Mouse (Mus musculus): ENCODE results near the gene Gm1123. TPM values are rescaled to one million over a fixed set of nuclear protein-coding genes. Genes with fewer than 3 reads are reported as not detected.

The Gm1123 gene
- total RNA-seq (2012; rRNA removed), result not detected in 2 replicates

GRCm38 (mm10) chr9:99035575-99035974, at the start of gene Gm1123:
Gene Gm1123, minus strand, starts transcription at chr9:99035715.
- peaks cover 0 to 8% of the 10 kb centered on the region in 2 experiments; a peak in 1 of 4 replicates for H3K4me1 ChIP-seq (ENCODE audit: control insufficient read depth in 2 of 2, insufficient read depth in 2 of 2, low read length in 2 of 2, poor library complexity in 1 of 2)
- H3K27ac ChIP-seq (ENCODE audit: insufficient read depth, low read depth, low read length, poor library complexity, severe bottlenecking), result no peak within 1 kb of the TSS
- H3K9me3 ChIP-seq (ENCODE audit: control insufficient read depth, insufficient read depth, low read depth, low read length), result no peaks in the 10 kb centered on the region
- peaks cover 8% of the 10 kb centered on the region; the same call in 1 of the 2 replicates for H3K36me3 ChIP-seq (ENCODE audit: control insufficient read depth, insufficient read depth, low read length, poor library complexity, severe bottlenecking)
- in situ Hi-C loops (cut with MboI; ENCODE audit: low sequenced_read_pairs in 2 of 2, unreplicated experiment in 2 of 2), result no loop called here
- H3K9ac ChIP-seq (ENCODE audit: insufficient read depth, low read depth, low read length, poor library complexity, severe bottlenecking), result no peak within 1 kb of the TSS
- 0 out of 4 replicates have a peak within 1 kb of the TSS, but pooled peaks of 1 of the 2 experiments have one; percentile 17 for H3K4me3 ChIP-seq (ENCODE audit: insufficient read depth in 1 of 2, low read depth in 1 of 2, low read length in 2 of 2, poor library complexity in 1 of 2, severe bottlenecking in 1 of 2)
- TF ChIP-seq CHD2 (IDR thresholded peaks at IDR 0.05; ENCODE audit: low read depth, low read length), result no peak
- no peak for TF ChIP-seq ZC3H11A (IDR thresholded peaks at IDR 0.05; ENCODE audit: borderline replicate concordance, low read depth, low read length)
- no peak for TF ChIP-seq HCFC1 (IDR thresholded peaks at IDR 0.05; ENCODE audit: borderline replicate concordance, insufficient read depth, low read length)
- DNase-seq (ENCODE audit: low read depth, low spot score), result peak; percentile 28

GRCm38 (mm10) chr9:99081718-99082117, 46.2 kb upstream of the Gm1123 start:
- no peak overlapping the region for H3K9ac ChIP-seq (ENCODE audit: insufficient read depth, low read depth, low read length, poor library complexity, severe bottlenecking)
- no peak overlapping the region for H3K4me3 ChIP-seq (ENCODE audit: insufficient read depth in 1 of 2, low read depth in 1 of 2, low read length in 2 of 2, poor library complexity in 1 of 2, severe bottlenecking in 1 of 2)
- H3K9me3 ChIP-seq (ENCODE audit: control insufficient read depth, insufficient read depth, low read depth, low read length), result no peaks in the 10 kb centered on the region
- no peaks in the 10 kb centered on the region for H3K4me1 ChIP-seq (ENCODE audit: control insufficient read depth in 2 of 2, insufficient read depth in 2 of 2, low read length in 2 of 2, poor library complexity in 1 of 2)
- no peak for DNase-seq (ENCODE audit: low read depth, low spot score)
- no peak overlapping the region for H3K27ac ChIP-seq (ENCODE audit: insufficient read depth, low read depth, low read length, poor library complexity, severe bottlenecking)
- in situ Hi-C loops (cut with MboI; ENCODE audit: low sequenced_read_pairs in 2 of 2, unreplicated experiment in 2 of 2), result no loop called here
- TF ChIP-seq ZNF384 (IDR thresholded peaks at IDR 0.05; ENCODE audit: low read depth, low read length), result no peak
- no peak for TF ChIP-seq HCFC1 (IDR thresholded peaks at IDR 0.05; ENCODE audit: borderline replicate concordance, insufficient read depth, low read length)
- no peak for TF ChIP-seq MAFK (IDR thresholded peaks at IDR 0.05; ENCODE audit: insufficient read depth, low read depth, low read length)
- no peak for TF ChIP-seq CHD2 (IDR thresholded peaks at IDR 0.05; ENCODE audit: low read depth, low read length)
- no peak for TF ChIP-seq ZC3H11A (IDR thresholded peaks at IDR 0.05; ENCODE audit: borderline replicate concordance, low read depth, low read length)
- H3K36me3 ChIP-seq (ENCODE audit: control insufficient read depth, insufficient read depth, low read length, poor library complexity, severe bottlenecking), result no peaks in the 10 kb centered on the region; the same call in 1 of the 2 replicates

GRCm38 (mm10) chr9:99081308-99081707, 45.8 kb upstream of the Gm1123 start:
- in situ Hi-C loops (cut with MboI; ENCODE audit: low sequenced_read_pairs in 2 of 2, unreplicated experiment in 2 of 2), result no loop called here
- H3K4me3 ChIP-seq (ENCODE audit: insufficient read depth in 1 of 2, low read depth in 1 of 2, low read length in 2 of 2, poor library complexity in 1 of 2, severe bottlenecking in 1 of 2), result no peak overlapping the region
- no peak for TF ChIP-seq ZNF384 (IDR thresholded peaks at IDR 0.05; ENCODE audit: low read depth, low read length)
- no peak for TF ChIP-seq HCFC1 (IDR thresholded peaks at IDR 0.05; ENCODE audit: borderline replicate concordance, insufficient read depth, low read length)
- no peak overlapping the region for H3K9ac ChIP-seq (ENCODE audit: insufficient read depth, low read depth, low read length, poor library complexity, severe bottlenecking)
- H3K4me1 ChIP-seq (ENCODE audit: control insufficient read depth in 2 of 2, insufficient read depth in 2 of 2, low read length in 2 of 2, poor library complexity in 1 of 2), result no peaks in the 10 kb centered on the region; a peak in 1 of 4 replicates
- DNase-seq (ENCODE audit: low read depth, low spot score), result no peak
- no peaks in the 10 kb centered on the region; the same call in 1 of the 2 replicates for H3K36me3 ChIP-seq (ENCODE audit: control insufficient read depth, insufficient read depth, low read length, poor library complexity, severe bottlenecking)
- no peaks in the 10 kb centered on the region for H3K9me3 ChIP-seq (ENCODE audit: control insufficient read depth, insufficient read depth, low read depth, low read length)
- H3K27ac ChIP-seq (ENCODE audit: insufficient read depth, low read depth, low read length, poor library complexity, severe bottlenecking), result no peak overlapping the region

- no peak overlapping the region for H3K4me3 ChIP-seq (ENCODE audit: insufficient read depth in 1 of 2, low read depth in 1 of 2, low read length in 2 of 2, poor library complexity in 1 of 2, severe bottlenecking in 1 of 2)
- TF ChIP-seq ZC3H11A (IDR thresholded peaks at IDR 0.05; ENCODE audit: borderline replicate concordance, low read depth, low read length) (no peak), HCFC1 (IDR thresholded peaks at IDR 0.05; ENCODE audit: borderline replicate concordance, insufficient read depth, low read length) (no peak), CHD2 (IDR thresholded peaks at IDR 0.05; ENCODE audit: low read depth, low read length) (no peak), ZNF384 (IDR thresholded peaks at IDR 0.05; ENCODE audit: low read depth, low read length) (no peak), MAFK (IDR thresholded peaks at IDR 0.05; ENCODE audit: insufficient read depth, low read depth, low read length) (no peak)
- H3K9me3 ChIP-seq (ENCODE audit: control insufficient read depth, insufficient read depth, low read depth, low read length), result no peaks in the 10 kb centered on the region
- H3K36me3 ChIP-seq (ENCODE audit: control insufficient read depth, insufficient read depth, low read length, poor library complexity, severe bottlenecking), result no peaks in the 10 kb centered on the region; the same call in 1 of the 2 replicates
- in situ Hi-C loops (cut with MboI; ENCODE audit: low sequenced_read_pairs in 2 of 2, unreplicated experiment in 2 of 2), result no loop called here
- H3K27ac ChIP-seq (ENCODE audit: insufficient read depth, low read depth, low read length, poor library complexity, severe bottlenecking), result no peak overlapping the region
- no peaks in the 10 kb centered on the region; a peak in 1 of 4 replicates for H3K4me1 ChIP-seq (ENCODE audit: control insufficient read depth in 2 of 2, insufficient read depth in 2 of 2, low read length in 2 of 2, poor library complexity in 1 of 2)
- no peak overlapping the region for H3K9ac ChIP-seq (ENCODE audit: insufficient read depth, low read depth, low read length, poor library complexity, severe bottlenecking)
- DNase-seq (ENCODE audit: low read depth, low spot score), result no peak
Measured at GRCm38 (mm10) chr9:99080657-99081056, 45.1 kb upstream of the Gm1123 start.

- H3K4me1 ChIP-seq (ENCODE audit: control insufficient read depth in 2 of 2, insufficient read depth in 2 of 2, low read length in 2 of 2, poor library complexity in 1 of 2), result no peaks in the 10 kb centered on the region; a peak in 2 of 4 replicates
- H3K9me3 ChIP-seq (ENCODE audit: control insufficient read depth, insufficient read depth, low read depth, low read length), result no peaks in the 10 kb centered on the region
- H3K27ac ChIP-seq (ENCODE audit: insufficient read depth, low read depth, low read length, poor library complexity, severe bottlenecking), result no peak overlapping the region
- H3K36me3 ChIP-seq (ENCODE audit: control insufficient read depth, insufficient read depth, low read length, poor library complexity, severe bottlenecking), result peaks cover 9% of the 10 kb centered on the region; the same call in 1 of the 2 replicates
- no peak for TF ChIP-seq HCFC1 (IDR thresholded peaks at IDR 0.05; ENCODE audit: borderline replicate concordance, insufficient read depth, low read length)
- TF ChIP-seq ZNF384 (IDR thresholded peaks at IDR 0.05; ENCODE audit: low read depth, low read length), result no peak
- TF ChIP-seq MAFK (IDR thresholded peaks at IDR 0.05; ENCODE audit: insufficient read depth, low read depth, low read length), result no peak
- TF ChIP-seq CHD2 (IDR thresholded peaks at IDR 0.05; ENCODE audit: low read depth, low read length), result no peak
- TF ChIP-seq ZC3H11A (IDR thresholded peaks at IDR 0.05; ENCODE audit: borderline replicate concordance, low read depth, low read length), result no peak
- DNase-seq (ENCODE audit: low read depth, low spot score), result no peak
- no peak overlapping the region for H3K9ac ChIP-seq (ENCODE audit: insufficient read depth, low read depth, low read length, poor library complexity, severe bottlenecking)
- in situ Hi-C loops (cut with MboI; ENCODE audit: low sequenced_read_pairs in 2 of 2, unreplicated experiment in 2 of 2), result loop anchor here in 1 of 2 experiments (25.0 kb wide), 1 partner anchor 163 kb away; the partner anchor contains the start of genes Cep70 and Faiml
- no peak overlapping the region for H3K4me3 ChIP-seq (ENCODE audit: insufficient read depth in 1 of 2, low read depth in 1 of 2, low read length in 2 of 2, poor library complexity in 1 of 2, severe bottlenecking in 1 of 2)
Measured at GRCm38 (mm10) chr9:99074462-99074861, 38.9 kb upstream of the Gm1123 start.

Measured in ES-E14 (cell line).